Mouse (Mus musculus): Measurements from ENCODE around the gene Pdgfd.

The Pdgfd gene

GRCm38 (mm10) chr9:6317114-6317513 is 148.7 kb downstream of the Pdgfd start:
- no peak for ATAC-seq (ENCODE audit: low TSS enrichment)

- ATAC-seq (ENCODE audit: low TSS enrichment): no peak
These were observed 157.0 kb downstream of the Pdgfd start for GRCm38 (mm10) chr9:6325408-6325807.

- ATAC-seq (ENCODE audit: low TSS enrichment): no peak
These were observed 165.1 kb downstream of the Pdgfd start for GRCm38 (mm10) chr9:6333499-6333898.

GRCm38 (mm10) chr9:6336236-6336635 is 167.9 kb downstream of the Pdgfd start:
- ATAC-seq (ENCODE audit: low TSS enrichment): no peak

GRCm38 (mm10) chr9:6337891-6338290 is 169.5 kb downstream of the Pdgfd start:
- no peak for ATAC-seq (ENCODE audit: low TSS enrichment)

- ATAC-seq (ENCODE audit: low TSS enrichment): no peak
These were observed 170.0 kb downstream of the Pdgfd start for GRCm38 (mm10) chr9:6338344-6338743.

GRCm38 (mm10) chr9:6339394-6339793 is 171.0 kb downstream of the Pdgfd start:
- ATAC-seq (ENCODE audit: low TSS enrichment): no peak

GRCm38 (mm10) chr9:6340750-6341149 is 172.4 kb downstream of the Pdgfd start:
- ATAC-seq (ENCODE audit: low TSS enrichment): no peak

GRCm38 (mm10) chr9:6342854-6343253 is 174.5 kb downstream of the Pdgfd start:
- ATAC-seq (ENCODE audit: low TSS enrichment): no peak

- no peak for ATAC-seq (ENCODE audit: low TSS enrichment)
These were observed 176.1 kb downstream of the Pdgfd start for GRCm38 (mm10) chr9:6344514-6344913.

GRCm38 (mm10) chr9:6344924-6345323 is 176.5 kb downstream of the Pdgfd start:
- ATAC-seq (ENCODE audit: low TSS enrichment): no peak

- no peak for ATAC-seq (ENCODE audit: low TSS enrichment)
These were observed 177.0 kb downstream of the Pdgfd start for GRCm38 (mm10) chr9:6345366-6345765.

GRCm38 (mm10) chr9:6353257-6353960 is 185.0 kb downstream of the Pdgfd start:
- no peak for ATAC-seq (ENCODE audit: low TSS enrichment)

- no peak for ATAC-seq (ENCODE audit: low TSS enrichment)
These were observed 192.4 kb downstream of the Pdgfd start for GRCm38 (mm10) chr9:6360795-6361194.

- ATAC-seq (ENCODE audit: low TSS enrichment): no peak
These were observed 198.2 kb downstream of the Pdgfd start for GRCm38 (mm10) chr9:6366550-6366949.

GRCm38 (mm10) chr9:6401764-6402163 is 233.4 kb downstream of the Pdgfd start:
- no peak for ATAC-seq (ENCODE audit: low TSS enrichment)

- no peak for ATAC-seq (ENCODE audit: low TSS enrichment)
These were observed 238.2 kb downstream of the Pdgfd start for GRCm38 (mm10) chr9:6406535-6406934.

- ATAC-seq (ENCODE audit: low TSS enrichment): peak; percentile 44
These were observed 239.6 kb downstream of the Pdgfd start for GRCm38 (mm10) chr9:6407972-6408371.

GRCm38 (mm10) chr9:6424606-6425005 is 256.2 kb downstream of the Pdgfd start:
- ATAC-seq (ENCODE audit: low TSS enrichment): no peak
